Mouse (Mus musculus) embryonic facial prominence, embryonic 14.5 days (tissue): ENCODE results near the gene Dnase1l3. TPM values are rescaled to one million over a fixed set of nuclear protein-coding genes. Genes with fewer than 3 reads are reported as not detected.

ENCODE experiments used
- ATAC-seq: fragments of 200-750 bp; cut with Nextera tagmentation; 2 replicates; pipeline ENCODE4 v1.8.0; 2017; ENCODE audit warnings: low read depth, moderate number of reproducible peaks, moderate TSS enrichment
- DNase-seq: peaks from one replicate; pipeline ENCODE4 v3.0.0-alpha.2; 2015; ENCODE audit warnings: low spot score
- H3K27ac ChIP-seq: fragments of 300-500 bp; sonication (generic); replicated peaks from 2 replicates; pipeline ENCODE4 v1.5.1; 2014; ENCODE audit warnings: low read depth, mild to moderate bottlenecking, low read length, moderate library complexity
- H3K27me3 ChIP-seq: fragments of 300-500 bp; sonication (generic); replicated peaks from 2 replicates; pipeline ENCODE4 v1.6.1; 2014; ENCODE audit warnings: low read length; ENCODE audit not compliant: control insufficient read depth, insufficient read depth
- H3K36me3 ChIP-seq: fragments of 300-500 bp; sonication (generic); 2 replicates; pipeline ENCODE4 v1.6.1; 2014; ENCODE audit warnings: low read length, mixed read lengths; ENCODE audit not compliant: control insufficient read depth, insufficient read depth
- H3K4me1 ChIP-seq: fragments of 300-500 bp; sonication (generic); 2 replicates; pipeline ENCODE4 v1.6.1; 2014; ENCODE audit warnings: antibody characterized with exemption, low read length; ENCODE audit not compliant: control insufficient read depth, insufficient read depth
- H3K4me2 ChIP-seq: fragments of 300-500 bp; sonication (generic); 2 replicates; pipeline ENCODE4 v1.6.1; 2014; ENCODE audit warnings: low read depth, mild to moderate bottlenecking, low read length, moderate library complexity, mixed read lengths
- H3K4me3 ChIP-seq: fragments of 300-500 bp; sonication (generic); 2 replicates; pipeline ENCODE4 v1.5.1; 2014; ENCODE audit warnings: low read depth, mild to moderate bottlenecking, low read length
- H3K9ac ChIP-seq: fragments of 300-500 bp; sonication (generic); 2 replicates; pipeline ENCODE4 v1.6.1; 2014; ENCODE audit warnings: low read depth, mild to moderate bottlenecking, low read length, moderate library complexity, mixed read lengths
- H3K9me3 ChIP-seq: fragments of 300-500 bp; sonication (generic); 2 replicates; pipeline ENCODE4 v1.6.1; 2016; ENCODE audit warnings: low read length; ENCODE audit not compliant: control insufficient read depth
- WGBS: fragments of 180-500 bp; shearing (Covaris S2); extraction: QIAGEN DNeasy Blood & Tissue Kit; methylation state at CpG from one replicate; pipeline ENCODE4 v1.1.7; 2014; 5-methylcytosine and 5-hydroxymethylcytosine counted together
- polyA plus RNA-seq: library from polyadenylated mRNA; unstranded; fragments of >200 nt; fragmentation: Nextera tagmentation; extraction: Ambion mirVana; gene quantifications from 2 replicates; pipeline ENCODE4 v1.2.1, GENCODE M21; 2014

Gene Dnase1l3
- polyA plus RNA-seq, 1 experiment from 2014 or later: 0.89 TPM

GRCm38 (mm10) chr14:7981226-7981625 lies 13.1 kb downstream of the Dnase1l3 start:
- ATAC-seq: no peak

GRCm38 (mm10) chr14:7978183-7978582 lies 16.2 kb downstream of the Dnase1l3 start:
- no peaks in the 10 kb centered on the region for H3K4me1 ChIP-seq
- DNase-seq (no peak), ATAC-seq (no peak)
- no peaks in the 10 kb centered on the region for H3K36me3 ChIP-seq
- 89% methylated on average over 1 of the region's 1 CpGs for WGBS
- no peaks in the 10 kb centered on the region for H3K9me3 ChIP-seq
- no peak overlapping the region for H3K27ac ChIP-seq
- H3K4me3 ChIP-seq: no peak overlapping the region
- no peak overlapping the region for H3K4me2 ChIP-seq
- H3K27me3 ChIP-seq: no peaks in the 10 kb centered on the region
- no peak overlapping the region for H3K9ac ChIP-seq

More at GRCm38 (mm10) chr14:7981226-7981625, 13.1 kb downstream of the Dnase1l3 start:
- WGBS: 100% methylated on average over 1 of the region's 1 CpGs
- H3K4me3 ChIP-seq: no peak overlapping the region
- no peaks in the 10 kb centered on the region for H3K9me3 ChIP-seq
- H3K9ac ChIP-seq: no peak overlapping the region
- H3K27ac ChIP-seq: no peak overlapping the region
- DNase-seq: no peak
- no peak overlapping the region for H3K4me2 ChIP-seq
- no peaks in the 10 kb centered on the region for H3K36me3 ChIP-seq
- no peaks in the 10 kb centered on the region for H3K4me1 ChIP-seq
- H3K27me3 ChIP-seq: no peaks in the 10 kb centered on the region

DNA sequence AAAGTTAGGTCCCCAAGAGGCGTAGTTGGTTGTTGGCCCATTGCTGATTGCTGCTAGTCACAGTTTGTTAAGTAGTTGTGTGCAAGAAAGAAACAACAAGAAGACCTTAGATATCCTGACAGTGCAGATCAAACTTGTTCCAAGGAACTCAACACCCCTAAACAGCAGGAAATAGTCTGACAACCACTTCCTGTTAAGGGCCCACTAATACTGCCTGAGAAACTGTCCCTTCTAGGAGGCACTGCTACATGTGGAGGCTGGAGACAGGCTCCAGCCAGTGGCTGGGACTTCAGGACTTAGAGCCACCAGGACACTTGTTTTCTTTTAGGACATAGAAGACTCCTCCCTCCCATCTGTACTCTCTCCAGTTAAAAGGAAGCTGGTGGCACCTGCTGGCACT lies 16.9 kb downstream of the Dnase1l3 start:
- Histone ChIP-seq H3K4me3 (no peak overlapping the region), H3K27ac (no peak overlapping the region), H3K4me1 (no peaks in the 10 kb centered on the region), H3K9me3 (no peaks in the 10 kb centered on the region), H3K4me2 (no peak overlapping the region), H3K9ac (no peak overlapping the region), H3K36me3 (no peaks in the 10 kb centered on the region), H3K27me3 (no peaks in the 10 kb centered on the region)
- WGBS: 85% methylated on average over 1 of the region's 1 CpGs
- no peak for DNase-seq
- no peak for ATAC-seq

GRCm38 (mm10) chr14:7975177-7975576 lies 19.2 kb downstream of the Dnase1l3 start:
- H3K36me3 ChIP-seq: no peaks in the 10 kb centered on the region
- DNase-seq: no peak
- WGBS: 81% methylated on average over 6 of the region's 6 CpGs
- H3K27ac ChIP-seq: no peak overlapping the region
- H3K4me2 ChIP-seq: no peak overlapping the region
- no peak for ATAC-seq
- H3K27me3 ChIP-seq: no peaks in the 10 kb centered on the region
- no peaks in the 10 kb centered on the region for H3K9me3 ChIP-seq
- no peak overlapping the region for H3K4me3 ChIP-seq
- no peak overlapping the region for H3K9ac ChIP-seq
- H3K4me1 ChIP-seq: no peaks in the 10 kb centered on the region

- no peaks in the 10 kb centered on the region for H3K4me1 ChIP-seq
- DNase-seq (no peak), ATAC-seq (no peak)
- no peaks in the 10 kb centered on the region for H3K36me3 ChIP-seq
- no peak overlapping the region for H3K4me2 ChIP-seq
- H3K9me3 ChIP-seq: no peaks in the 10 kb centered on the region
- H3K4me3 ChIP-seq: no peak overlapping the region
- H3K27me3 ChIP-seq: no peaks in the 10 kb centered on the region
- no peak overlapping the region for H3K27ac ChIP-seq
- no peak overlapping the region for H3K9ac ChIP-seq
- 95% methylated on average over 1 of the region's 1 CpGs for WGBS
Observed at GRCm38 (mm10) chr14:7974643-7975042, 19.7 kb downstream of the Dnase1l3 start.

DNA sequence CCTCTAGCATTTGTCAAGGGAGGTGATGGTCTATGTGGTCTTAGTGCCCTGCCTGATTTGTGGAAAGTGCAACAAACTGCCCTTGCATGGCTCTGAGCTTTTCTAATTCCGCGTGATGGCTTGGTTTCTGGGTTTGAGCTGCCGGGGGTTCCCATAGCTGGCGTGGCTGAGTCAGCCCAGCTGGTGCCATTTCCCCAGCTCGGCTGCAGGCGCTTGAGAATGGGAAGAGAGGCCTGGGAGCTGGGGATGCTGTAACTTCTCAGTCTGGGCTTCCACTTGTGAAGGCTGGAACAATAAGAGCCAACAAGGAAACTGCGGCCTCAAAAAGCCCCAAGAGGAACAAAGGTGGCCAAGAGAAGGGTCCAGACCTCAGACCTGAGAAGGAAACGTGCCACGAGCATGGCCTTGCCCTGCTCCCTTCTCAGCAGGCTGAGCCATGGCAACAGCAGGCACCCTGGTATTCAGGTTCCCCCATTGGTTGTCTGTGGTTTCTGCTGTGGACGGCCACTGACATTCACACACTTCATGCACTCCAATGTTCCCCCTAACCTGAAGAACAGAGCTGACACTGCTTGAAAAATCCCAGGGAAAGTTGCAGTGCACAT lies 22.4 kb downstream of the Dnase1l3 start:
- H3K27me3 ChIP-seq: no peaks in the 10 kb centered on the region
- 61% methylated on average over 10 of the region's 10 CpGs for WGBS
- no peak for DNase-seq

DNA sequence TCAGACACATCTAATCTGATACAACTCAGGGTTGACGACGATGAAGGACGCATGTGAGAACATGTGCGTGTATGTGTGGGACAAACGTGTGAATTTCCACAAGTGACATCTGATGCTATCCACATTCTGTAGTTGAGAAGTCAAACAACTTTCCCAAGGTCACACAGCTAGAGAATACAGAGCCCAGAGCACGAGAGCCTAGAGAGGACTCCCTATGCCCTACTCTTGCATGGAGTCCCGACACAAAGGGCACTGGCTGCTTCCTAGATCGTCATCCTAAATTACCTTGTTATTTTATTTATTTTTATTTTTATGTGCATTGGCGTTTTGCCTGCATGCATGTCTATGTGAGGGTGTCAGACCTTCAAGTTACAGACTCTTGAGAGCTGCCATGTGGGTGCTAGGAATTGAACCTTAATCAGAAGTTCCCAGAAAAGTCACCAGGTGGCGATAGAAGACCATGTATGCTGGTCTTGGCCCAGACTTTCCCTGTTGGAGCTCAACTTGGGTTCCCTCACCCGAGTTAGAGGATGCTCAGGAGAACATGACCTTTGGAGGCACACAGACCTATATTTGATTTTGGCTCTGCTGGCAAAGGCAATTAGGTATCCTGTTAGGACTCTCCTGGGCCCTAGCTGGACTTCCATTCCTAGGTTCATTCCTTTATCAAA lies 30.0 kb downstream of the Dnase1l3 start:
- Histone ChIP-seq H3K4me3 (no peak overlapping the region), H3K36me3 (no peaks in the 10 kb centered on the region), H3K9ac (no peak overlapping the region), H3K4me1 (no peaks in the 10 kb centered on the region), H3K27ac (no peak overlapping the region), H3K27me3 (no peaks in the 10 kb centered on the region), H3K4me2 (no peak overlapping the region), H3K9me3 (no peaks in the 10 kb centered on the region)
- ATAC-seq (no peak), DNase-seq (peak; percentile 85)
- WGBS: 52% methylated on average over 11 of the region's 11 CpGs

More for the DNA sequence above, 22.4 kb downstream of the Dnase1l3 start:
- no peaks in the 10 kb centered on the region for H3K4me1 ChIP-seq
- no peak overlapping the region for H3K4me3 ChIP-seq
- H3K27ac ChIP-seq: no peak overlapping the region
- H3K36me3 ChIP-seq: no peaks in the 10 kb centered on the region
- no peak for ATAC-seq
- no peak overlapping the region for H3K9ac ChIP-seq
- H3K4me2 ChIP-seq: no peak overlapping the region
- no peaks in the 10 kb centered on the region for H3K9me3 ChIP-seq

DNA sequence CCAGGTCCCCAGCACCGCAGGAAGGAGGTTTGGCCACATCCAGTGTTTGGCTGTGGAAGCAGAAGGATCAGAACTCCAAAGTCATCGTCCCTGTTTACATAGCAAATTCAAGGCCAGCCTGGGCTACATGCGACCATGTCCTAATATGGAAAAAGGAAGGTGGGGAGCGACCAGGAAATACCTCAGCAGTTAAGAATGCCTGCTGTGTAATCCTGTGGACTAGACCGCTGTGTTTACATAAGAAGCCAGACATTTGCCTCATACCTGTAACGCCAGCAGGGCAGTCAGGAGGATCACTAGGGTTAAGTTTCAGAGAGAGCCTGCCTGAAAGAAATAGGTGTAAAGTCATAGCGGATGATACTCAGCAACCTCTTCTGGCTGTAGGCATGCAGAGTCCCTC lies 31.2 kb downstream of the Dnase1l3 start:
- no peaks in the 10 kb centered on the region for H3K4me1 ChIP-seq
- ATAC-seq: no peak
- H3K4me2 ChIP-seq: no peak overlapping the region
- H3K27ac ChIP-seq: no peak overlapping the region
- H3K4me3 ChIP-seq: no peak overlapping the region
- no peak for DNase-seq
- no peaks in the 10 kb centered on the region for H3K9me3 ChIP-seq
- WGBS: 53% methylated on average over 7 of the region's 7 CpGs
- no peak overlapping the region for H3K9ac ChIP-seq
- H3K36me3 ChIP-seq: no peaks in the 10 kb centered on the region
- no peaks in the 10 kb centered on the region for H3K27me3 ChIP-seq

GRCm38 (mm10) chr14:7962626-7963025 lies 31.7 kb downstream of the Dnase1l3 start:
- 80% methylated on average over 2 of the region's 2 CpGs for WGBS

More at GRCm38 (mm10) chr14:7962626-7963025, 31.7 kb downstream of the Dnase1l3 start:
- no peaks in the 10 kb centered on the region for H3K36me3 ChIP-seq
- no peaks in the 10 kb centered on the region for H3K9me3 ChIP-seq
- H3K4me2 ChIP-seq: no peak overlapping the region
- H3K4me1 ChIP-seq: no peaks in the 10 kb centered on the region
- no peaks in the 10 kb centered on the region for H3K27me3 ChIP-seq
- no peak overlapping the region for H3K27ac ChIP-seq
- ATAC-seq (no peak), DNase-seq (no peak)
- no peak overlapping the region for H3K4me3 ChIP-seq
- no peak overlapping the region for H3K9ac ChIP-seq
